Mouse (Mus musculus) liver, embryonic 14.5 days (tissue): ENCODE data around the gene Hmgcs1.

Source experiments
- CTCF ChIP-seq: IDR thresholded peaks from 2 replicates; pipeline ENCODE4 v1.5.1; 2016; ENCODE audit warnings: antibody characterized with exemption, low read depth, control low read depth
- EP300 ChIP-seq: IDR thresholded peaks from 2 replicates; pipeline ENCODE4 v1.6.1; 2016; ENCODE audit warnings: antibody characterized with exemption, low read depth

GRCm38 (mm10) chr13:119644769-119645168 is 45.4 kb upstream of the Hmgcs1 start:
- TF ChIP-seq CTCF (no peak), EP300 (no peak)
